Mouse (Mus musculus) heart, postnatal 0 days (tissue): ENCODE results near the gene Dnm1.

Source experiments
- CTCF ChIP-seq: IDR thresholded peaks from 2 replicates; pipeline ENCODE4 v1.5.1; 2016; ENCODE audit warnings: antibody characterized with exemption, control low read depth, low read depth
- EP300 ChIP-seq: IDR thresholded peaks from 2 replicates; pipeline ENCODE4 v1.6.1; 2016; ENCODE audit warnings: antibody characterized with exemption, low read depth

GRCm38 (mm10) chr2:32357710-32358109, 4.6 kb upstream of the Dnm1 start:
- TF ChIP-seq EP300 = no peak
- TF ChIP-seq CTCF = no peak
